Mouse (Mus musculus): Measurements from ENCODE around the gene Dnmt1. TPM values are rescaled to one million over a fixed set of nuclear protein-coding genes. Genes with fewer than 3 reads are reported as not detected.

Gene Dnmt1
- polyA plus RNA-seq, 1 experiment from 2014 or later = 67.7 TPM

DNA sequence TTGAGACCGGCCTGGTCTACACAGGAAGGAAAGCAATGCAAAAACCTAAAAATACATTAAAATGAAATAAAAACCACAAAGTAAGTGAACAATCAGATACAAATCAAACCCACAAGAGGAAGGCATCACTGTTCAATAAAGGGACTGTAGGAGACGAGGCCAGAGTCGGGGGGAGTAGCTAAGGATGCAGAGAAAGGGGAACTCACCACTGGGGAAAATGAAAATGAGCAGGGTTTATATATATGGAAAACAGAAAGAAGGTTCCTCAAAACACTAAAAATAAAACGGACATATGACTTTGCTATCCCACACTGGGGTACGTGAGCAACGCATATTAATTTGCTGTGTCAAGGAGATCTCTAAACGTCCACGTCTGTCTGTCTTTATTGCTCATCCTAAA, 37.4 kb upstream of the Dnmt1 start:
- no peaks in the 10 kb centered on the region for H3K27me3 ChIP-seq (ENCODE audit: control insufficient read depth, insufficient read depth, low read depth, low read length)
- no peak overlapping the region for H3K9ac ChIP-seq (ENCODE audit: low read depth, low read length)
- no peaks in the 10 kb centered on the region for H3K9me3 ChIP-seq (replicated peaks; ENCODE audit: control insufficient read depth, low read length, poor library complexity, severe bottlenecking)
- H3K4me1 ChIP-seq (ENCODE audit: control insufficient read depth, insufficient read depth, low read length) = no peaks in the 10 kb centered on the region
- no peak overlapping the region for H3K27ac ChIP-seq (ENCODE audit: low read length)
- H3K36me3 ChIP-seq (ENCODE audit: control insufficient read depth, insufficient read depth, low read length) = no peaks in the 10 kb centered on the region
- 90% methylated on average over 8 of the region's 8 CpGs for WGBS
- no peak overlapping the region for H3K4me2 ChIP-seq (ENCODE audit: low read length)
- no peak overlapping the region for H3K4me3 ChIP-seq (ENCODE audit: low read depth, low read length)
- no peak for ATAC-seq

DNA sequence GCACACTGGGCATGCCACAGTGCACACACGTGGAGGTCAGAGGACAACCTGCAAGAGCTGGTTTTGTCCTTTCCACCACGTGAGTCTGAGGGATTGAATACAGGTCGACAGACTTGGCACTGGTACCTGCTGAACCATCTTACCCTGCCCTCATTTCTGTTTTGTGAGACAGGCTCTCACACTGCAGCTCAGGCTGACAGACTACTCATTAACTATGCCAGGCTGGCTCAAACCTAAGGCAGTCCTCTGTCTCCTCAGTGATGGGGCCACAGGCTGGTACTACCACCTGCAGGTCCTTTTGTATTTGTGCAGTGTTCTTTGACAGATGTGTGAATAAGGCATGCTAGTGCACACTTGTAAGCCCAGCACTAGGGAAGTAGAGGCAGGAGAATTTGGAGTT, 35.4 kb upstream of the Dnmt1 start:
- 67% methylated on average over 3 of the region's 3 CpGs for WGBS

DNA sequence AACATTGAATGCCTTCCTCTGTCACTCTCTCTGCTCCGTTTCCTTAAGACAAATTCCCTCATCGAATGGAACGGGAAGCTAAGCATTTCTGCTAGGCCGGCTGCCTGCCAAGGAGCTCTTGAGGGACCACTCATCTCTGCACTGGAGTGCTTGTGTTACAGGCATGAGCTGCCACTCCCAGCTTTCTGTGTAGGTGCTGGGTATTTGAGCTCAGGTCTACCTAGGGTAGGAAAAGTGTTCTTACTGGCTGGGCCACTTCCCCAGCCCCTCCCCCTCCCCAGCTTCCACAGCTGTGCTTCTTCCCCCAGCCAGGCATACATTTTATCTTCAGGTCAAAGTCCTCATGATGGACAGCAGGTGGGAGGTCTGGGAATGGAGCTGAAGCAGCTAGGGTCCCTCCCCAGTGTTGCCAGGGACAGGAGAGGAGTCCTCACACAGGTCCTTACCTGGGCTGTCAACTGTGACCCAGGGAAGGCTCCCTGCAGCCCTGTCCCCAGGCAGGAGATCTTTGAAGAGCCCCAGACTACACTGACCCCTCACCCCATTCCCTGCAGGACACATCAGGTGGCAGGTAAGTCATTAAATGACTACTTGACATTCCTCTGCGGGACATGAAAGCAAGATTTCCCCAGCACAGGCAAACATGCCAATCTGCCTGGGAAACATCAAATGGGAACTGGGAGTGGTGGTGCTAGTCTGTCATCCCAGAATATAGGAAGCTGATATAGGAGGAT, 33.6 kb upstream of the Dnmt1 start:
- 60% methylated on average over 5 of the region's 5 CpGs for WGBS
- Histone ChIP-seq H3K4me3 (ENCODE audit: low read depth, low read length) (no peak overlapping the region), H3K27ac (ENCODE audit: low read length) (no peak overlapping the region), H3K4me2 (ENCODE audit: low read length) (no peak overlapping the region), H3K36me3 (ENCODE audit: control insufficient read depth, insufficient read depth, low read length) (no peaks in the 10 kb centered on the region), H3K27me3 (ENCODE audit: control insufficient read depth, insufficient read depth, low read depth, low read length) (no peaks in the 10 kb centered on the region; the same call in 1 of the 2 replicates), H3K4me1 (ENCODE audit: control insufficient read depth, insufficient read depth, low read length) (peaks cover 4% of the 10 kb centered on the region), H3K9ac (ENCODE audit: low read depth, low read length) (no peak overlapping the region), H3K9me3 (replicated peaks; ENCODE audit: control insufficient read depth, low read length, poor library complexity, severe bottlenecking) (no peaks in the 10 kb centered on the region)
- no peak for ATAC-seq

More for the DNA sequence above, 35.4 kb upstream of the Dnmt1 start:
- H3K36me3 ChIP-seq (ENCODE audit: control insufficient read depth, insufficient read depth, low read length) = no peaks in the 10 kb centered on the region
- H3K4me2 ChIP-seq (ENCODE audit: low read length) = no peak overlapping the region
- no peaks in the 10 kb centered on the region for H3K27me3 ChIP-seq (ENCODE audit: control insufficient read depth, insufficient read depth, low read depth, low read length)
- no peak overlapping the region for H3K4me3 ChIP-seq (ENCODE audit: low read depth, low read length)
- H3K4me1 ChIP-seq (ENCODE audit: control insufficient read depth, insufficient read depth, low read length) = peaks cover 4% of the 10 kb centered on the region
- no peak for ATAC-seq
- H3K9me3 ChIP-seq (replicated peaks; ENCODE audit: control insufficient read depth, low read length, poor library complexity, severe bottlenecking) = no peaks in the 10 kb centered on the region
- no peak overlapping the region for H3K9ac ChIP-seq (ENCODE audit: low read depth, low read length)
- H3K27ac ChIP-seq (ENCODE audit: low read length) = no peak overlapping the region

DNA sequence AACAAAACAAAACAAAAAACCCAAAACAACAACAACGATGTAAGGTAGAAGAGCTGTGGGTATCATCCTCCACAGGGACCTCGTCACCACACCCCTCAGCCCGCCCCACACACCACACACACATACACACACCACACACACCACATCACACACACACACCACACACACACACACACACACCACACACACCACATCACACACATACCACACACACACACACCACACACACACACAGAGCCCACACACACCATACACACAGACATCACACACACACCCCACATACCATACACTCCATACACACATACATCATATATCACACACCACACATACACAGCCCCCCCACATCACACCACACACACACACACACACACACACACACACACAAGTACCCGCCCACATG, 31.9 kb upstream of the Dnmt1 start:
- WGBS = 98% methylated on average over 4 of the region's 4 CpGs
- H3K27me3 ChIP-seq (ENCODE audit: control insufficient read depth, insufficient read depth, low read depth, low read length) = no peaks in the 10 kb centered on the region; the same call in 1 of the 2 replicates
- no peaks in the 10 kb centered on the region for H3K36me3 ChIP-seq (ENCODE audit: control insufficient read depth, insufficient read depth, low read length)
- no peak overlapping the region for H3K9ac ChIP-seq (ENCODE audit: low read depth, low read length)
- H3K4me2 ChIP-seq (ENCODE audit: low read length) = no peak overlapping the region
- H3K4me3 ChIP-seq (ENCODE audit: low read depth, low read length) = no peak overlapping the region
- peaks cover 4% of the 10 kb centered on the region for H3K4me1 ChIP-seq (ENCODE audit: control insufficient read depth, insufficient read depth, low read length)
- H3K9me3 ChIP-seq (replicated peaks; ENCODE audit: control insufficient read depth, low read length, poor library complexity, severe bottlenecking) = no peaks in the 10 kb centered on the region
- no peak overlapping the region for H3K27ac ChIP-seq (ENCODE audit: low read length)
- ATAC-seq = no peak

DNA sequence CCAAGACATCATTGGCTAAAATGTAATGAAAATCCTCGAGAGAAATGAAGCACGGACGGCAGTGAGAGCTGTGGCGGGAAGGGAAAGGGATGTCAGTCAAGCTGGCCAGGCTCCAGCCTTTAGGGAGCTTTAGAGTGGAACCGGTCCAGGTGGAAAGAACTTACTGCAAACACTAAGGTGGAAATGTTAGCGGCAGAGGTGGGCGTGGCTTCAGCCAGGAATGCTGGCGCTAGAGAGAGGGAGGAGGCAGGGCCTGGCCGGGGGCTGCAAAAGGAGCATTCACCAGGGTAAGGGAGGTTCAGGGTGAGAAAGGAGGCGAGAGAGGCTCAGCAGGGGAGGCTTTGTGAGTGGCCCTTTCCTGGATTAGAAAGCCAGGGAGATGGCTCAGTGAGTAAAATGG, 31.2 kb upstream of the Dnmt1 start:
- H3K4me1 ChIP-seq (ENCODE audit: control insufficient read depth, insufficient read depth, low read length) = peaks cover 4% of the 10 kb centered on the region
- H3K4me3 ChIP-seq (ENCODE audit: low read depth, low read length) = no peak overlapping the region

DNA sequence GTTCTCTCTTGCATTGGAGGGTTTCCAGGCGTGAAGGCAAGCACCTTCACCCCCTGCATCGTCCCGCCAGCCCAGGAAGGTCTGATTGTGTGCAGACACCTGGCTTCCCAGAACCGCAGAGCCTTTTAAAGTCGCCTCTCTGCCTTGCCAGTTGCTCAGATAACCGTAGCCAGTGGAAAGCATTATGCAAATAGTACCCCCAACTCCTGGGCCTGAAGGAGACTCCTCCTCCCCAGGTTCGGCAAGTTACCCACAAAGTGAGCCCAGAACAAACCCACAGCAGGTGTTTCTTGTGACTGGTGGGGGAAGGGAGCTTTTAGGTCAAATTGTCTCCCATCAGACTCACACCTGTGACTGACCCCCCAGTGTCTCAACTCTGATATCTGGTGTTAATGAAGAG, 28.3 kb upstream of the Dnmt1 start:
- Histone ChIP-seq H3K4me1 (ENCODE audit: control insufficient read depth, insufficient read depth, low read length) (peaks cover 4% of the 10 kb centered on the region), H3K36me3 (ENCODE audit: control insufficient read depth, insufficient read depth, low read length) (no peaks in the 10 kb centered on the region), H3K9me3 (replicated peaks; ENCODE audit: control insufficient read depth, low read length, poor library complexity, severe bottlenecking) (no peaks in the 10 kb centered on the region), H3K4me2 (ENCODE audit: low read length) (no peak overlapping the region), H3K4me3 (ENCODE audit: low read depth, low read length) (no peak overlapping the region), H3K27ac (ENCODE audit: low read length) (no peak overlapping the region), H3K9ac (ENCODE audit: low read depth, low read length) (no peak overlapping the region), H3K27me3 (ENCODE audit: control insufficient read depth, insufficient read depth, low read depth, low read length) (no peaks in the 10 kb centered on the region; the same call in 1 of the 2 replicates)
- no peak for ATAC-seq
- 19% methylated on average over 7 of the region's 7 CpGs for WGBS

More for the DNA sequence above, 31.2 kb upstream of the Dnmt1 start:
- no peak for ATAC-seq
- Histone ChIP-seq H3K36me3 (ENCODE audit: control insufficient read depth, insufficient read depth, low read length) (no peaks in the 10 kb centered on the region), H3K4me2 (ENCODE audit: low read length) (peak overlapping the region; percentile 32), H3K9ac (ENCODE audit: low read depth, low read length) (peak overlapping the region; percentile 34; the same call in 1 of the 2 replicates), H3K9me3 (replicated peaks; ENCODE audit: control insufficient read depth, low read length, poor library complexity, severe bottlenecking) (no peaks in the 10 kb centered on the region), H3K27ac (ENCODE audit: low read length) (no peak overlapping the region), H3K27me3 (ENCODE audit: control insufficient read depth, insufficient read depth, low read depth, low read length) (no peaks in the 10 kb centered on the region; the same call in 1 of the 2 replicates)
- WGBS = 6% methylated on average over 10 of the region's 10 CpGs

DNA sequence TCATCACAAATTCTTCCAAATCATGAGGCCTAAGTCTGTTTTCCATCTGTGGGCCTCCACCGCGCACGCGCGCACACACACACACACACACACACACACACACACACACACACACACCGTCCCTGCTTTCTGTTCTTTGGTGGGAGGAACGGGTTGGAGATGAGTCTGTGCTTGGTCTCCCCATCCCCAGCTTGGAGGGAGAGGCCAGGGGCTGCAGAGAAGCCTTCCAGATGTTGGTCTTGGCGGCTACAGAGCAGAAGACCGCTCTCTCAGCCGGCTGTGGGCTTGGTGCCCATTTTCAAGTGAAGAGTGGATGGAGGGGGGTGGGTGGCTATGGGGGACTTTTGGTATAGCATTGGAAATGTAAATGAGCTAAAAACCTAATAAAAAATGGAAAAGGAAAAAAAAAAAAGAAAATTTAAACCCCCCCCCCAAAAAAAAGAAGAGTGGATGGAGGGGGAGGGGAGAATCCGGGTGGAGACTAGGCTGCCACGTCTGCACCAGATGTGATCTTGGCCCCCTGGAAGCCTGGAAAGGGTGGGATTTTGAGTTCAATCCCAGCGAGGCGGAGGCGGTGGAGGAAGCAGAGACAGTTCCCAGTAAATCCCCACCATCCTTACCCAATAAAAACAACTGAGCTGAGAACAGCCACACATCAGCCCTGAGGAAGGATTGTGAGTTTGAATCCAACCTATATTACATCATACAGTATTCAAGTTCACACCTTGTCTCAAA, 27.4 kb upstream of the Dnmt1 start:
- Histone ChIP-seq H3K4me1 (ENCODE audit: control insufficient read depth, insufficient read depth, low read length) (peaks cover 4% of the 10 kb centered on the region), H3K9ac (ENCODE audit: low read depth, low read length) (no peak overlapping the region), H3K27ac (ENCODE audit: low read length) (no peak overlapping the region), H3K27me3 (ENCODE audit: control insufficient read depth, insufficient read depth, low read depth, low read length) (no peaks in the 10 kb centered on the region; the same call in 1 of the 2 replicates), H3K36me3 (ENCODE audit: control insufficient read depth, insufficient read depth, low read length) (no peaks in the 10 kb centered on the region), H3K9me3 (replicated peaks; ENCODE audit: control insufficient read depth, low read length, poor library complexity, severe bottlenecking) (no peaks in the 10 kb centered on the region), H3K4me3 (ENCODE audit: low read depth, low read length) (no peak overlapping the region), H3K4me2 (ENCODE audit: low read length) (no peak overlapping the region)
- ATAC-seq = no peak
- WGBS = 59% methylated on average over 15 of the region's 15 CpGs

DNA sequence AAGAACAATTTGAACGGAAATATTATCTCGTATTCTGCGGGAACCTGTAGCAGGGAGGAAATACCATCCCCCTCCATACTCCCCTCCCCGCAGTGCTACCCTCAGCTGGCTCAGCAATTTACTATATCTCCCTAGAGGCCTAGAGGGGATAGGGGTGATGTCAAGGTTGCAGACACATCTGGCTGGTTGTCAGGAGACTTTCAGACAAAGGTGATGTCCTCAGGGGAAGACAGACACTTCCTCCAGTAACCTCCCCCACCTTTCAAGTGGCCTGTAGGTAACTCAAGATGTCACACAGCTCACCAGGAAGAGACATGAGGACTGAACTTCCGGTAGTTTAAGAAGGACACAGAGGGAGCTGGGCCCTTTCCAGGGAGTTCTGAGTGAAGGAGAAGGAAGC, 23.5 kb upstream of the Dnmt1 start:
- Histone ChIP-seq H3K27ac (ENCODE audit: low read length) (no peak overlapping the region), H3K4me1 (ENCODE audit: control insufficient read depth, insufficient read depth, low read length) (no peaks in the 10 kb centered on the region), H3K4me3 (ENCODE audit: low read depth, low read length) (no peak overlapping the region), H3K36me3 (ENCODE audit: control insufficient read depth, insufficient read depth, low read length) (no peaks in the 10 kb centered on the region), H3K4me2 (ENCODE audit: low read length) (no peak overlapping the region), H3K9me3 (replicated peaks; ENCODE audit: control insufficient read depth, low read length, poor library complexity, severe bottlenecking) (no peaks in the 10 kb centered on the region), H3K9ac (ENCODE audit: low read depth, low read length) (no peak overlapping the region), H3K27me3 (ENCODE audit: control insufficient read depth, insufficient read depth, low read depth, low read length) (no peaks in the 10 kb centered on the region; the same call in 1 of the 2 replicates)
- 73% methylated on average over 5 of the region's 5 CpGs for WGBS
- no peak for ATAC-seq

DNA sequence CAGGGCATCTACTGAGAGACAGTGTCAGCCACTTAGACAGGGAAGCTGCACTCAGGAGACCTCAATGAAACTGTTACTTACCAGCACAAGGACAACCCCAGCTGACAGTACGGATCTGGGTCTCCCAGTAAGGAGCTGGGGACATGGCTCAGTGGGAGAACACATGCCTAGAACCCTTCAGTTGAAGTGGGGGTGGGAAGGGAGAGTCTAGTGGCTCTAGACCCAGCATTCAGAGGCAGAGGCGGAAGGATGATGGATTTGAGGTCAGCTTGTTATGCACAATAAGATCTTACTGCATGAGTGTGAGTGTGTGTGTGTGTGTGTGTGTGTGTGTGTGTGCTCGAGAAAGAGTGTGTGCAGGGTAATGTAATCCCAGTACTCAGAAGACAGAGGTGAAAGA, 22.5 kb upstream of the Dnmt1 start:
- 61% methylated on average over 3 of the region's 3 CpGs for WGBS
- no peaks in the 10 kb centered on the region for H3K27me3 ChIP-seq (ENCODE audit: control insufficient read depth, insufficient read depth, low read depth, low read length)
- H3K4me2 ChIP-seq (ENCODE audit: low read length) = no peak overlapping the region
- no peaks in the 10 kb centered on the region for H3K4me1 ChIP-seq (ENCODE audit: control insufficient read depth, insufficient read depth, low read length)
- ATAC-seq = no peak
- H3K9ac ChIP-seq (ENCODE audit: low read depth, low read length) = no peak overlapping the region
- no peaks in the 10 kb centered on the region for H3K9me3 ChIP-seq (replicated peaks; ENCODE audit: control insufficient read depth, low read length, poor library complexity, severe bottlenecking)
- no peaks in the 10 kb centered on the region for H3K36me3 ChIP-seq (ENCODE audit: control insufficient read depth, insufficient read depth, low read length)
- no peak overlapping the region for H3K4me3 ChIP-seq (ENCODE audit: low read depth, low read length)
- H3K27ac ChIP-seq (ENCODE audit: low read length) = no peak overlapping the region

All from midbrain, embryonic 16.5 days (tissue).